Mouse (Mus musculus): ENCODE measurements around the gene BC048562. TPM values are rescaled to one million over a fixed set of nuclear protein-coding genes. Genes with fewer than 3 reads are reported as not detected.

The BC048562 gene
- polyA plus RNA-seq, 1 experiment, result not detected

DNA sequence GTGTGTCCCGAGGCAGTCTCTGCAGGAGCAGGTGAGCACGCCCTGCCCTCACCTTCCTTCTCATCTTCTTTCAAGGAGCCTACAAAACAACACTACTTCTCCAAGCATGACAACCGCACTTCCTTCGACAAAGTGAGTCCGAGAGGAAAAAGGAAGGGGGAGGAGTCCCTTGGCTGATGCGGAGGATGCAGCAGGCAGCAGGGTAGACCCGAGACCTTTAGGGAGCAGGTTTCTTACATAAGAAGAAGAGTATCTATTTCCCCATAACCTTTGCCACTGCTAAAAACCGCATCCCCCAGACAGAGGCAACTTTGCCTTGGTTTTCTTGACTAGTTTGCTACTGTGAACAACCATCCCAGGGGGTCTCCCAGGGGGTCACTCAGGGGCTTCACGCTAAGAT lies 8.8 kb downstream of the BC048562 start:
- H3K27ac ChIP-seq (ENCODE audit: insufficient read depth, low read length), result no peak overlapping the region
- H3K4me3 ChIP-seq (ENCODE audit: insufficient read depth, low read length), result no peak overlapping the region
- peaks cover 8% of the 10 kb centered on the region for H3K4me1 ChIP-seq (ENCODE audit: control insufficient read depth, insufficient read depth, low read length)
- TF ChIP-seq POLR2A (IDR thresholded peaks at IDR 0.05; ENCODE audit: extremely low read depth, insufficient read depth, low read length) (no peak), CTCF (IDR thresholded peaks at IDR 0.05; ENCODE audit: extremely low read depth, insufficient read depth, low read length) (no peak)

DNA sequence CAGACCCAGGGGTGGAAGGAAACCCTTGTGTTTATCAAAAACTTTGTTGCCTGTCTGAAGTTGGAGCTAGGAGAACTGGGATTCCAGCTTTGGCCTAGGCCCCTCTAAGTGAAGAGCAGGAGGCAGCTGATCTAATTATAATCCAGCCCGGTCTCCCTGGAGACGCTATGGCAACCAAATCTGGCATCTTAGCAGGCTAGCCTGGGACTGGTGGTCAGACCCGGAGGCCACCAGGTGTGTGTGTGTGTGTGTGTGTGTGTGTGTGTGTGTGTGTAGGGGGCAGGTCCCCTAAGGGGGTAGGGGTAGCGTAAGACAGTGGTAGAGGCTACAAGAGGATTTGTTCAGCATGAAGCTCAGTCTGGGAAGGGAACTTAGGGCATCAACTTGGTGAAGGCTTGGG lies 13.6 kb downstream of the BC048562 start:
- peaks cover 4% of the 10 kb centered on the region for H3K4me1 ChIP-seq (ENCODE audit: control insufficient read depth, insufficient read depth, low read length)
- TF ChIP-seq POLR2A (IDR thresholded peaks at IDR 0.05; ENCODE audit: extremely low read depth, insufficient read depth, low read length) (no peak), CTCF (IDR thresholded peaks at IDR 0.05; ENCODE audit: extremely low read depth, insufficient read depth, low read length) (no peak)
- H3K4me3 ChIP-seq (ENCODE audit: insufficient read depth, low read length), result peak overlapping the region; percentile 5; the same call in 1 of the 2 replicates
- H3K27ac ChIP-seq (ENCODE audit: insufficient read depth, low read length), result 0 out of 2 replicates have a peak overlapping the region, but pooled peaks have one; percentile 40

DNA sequence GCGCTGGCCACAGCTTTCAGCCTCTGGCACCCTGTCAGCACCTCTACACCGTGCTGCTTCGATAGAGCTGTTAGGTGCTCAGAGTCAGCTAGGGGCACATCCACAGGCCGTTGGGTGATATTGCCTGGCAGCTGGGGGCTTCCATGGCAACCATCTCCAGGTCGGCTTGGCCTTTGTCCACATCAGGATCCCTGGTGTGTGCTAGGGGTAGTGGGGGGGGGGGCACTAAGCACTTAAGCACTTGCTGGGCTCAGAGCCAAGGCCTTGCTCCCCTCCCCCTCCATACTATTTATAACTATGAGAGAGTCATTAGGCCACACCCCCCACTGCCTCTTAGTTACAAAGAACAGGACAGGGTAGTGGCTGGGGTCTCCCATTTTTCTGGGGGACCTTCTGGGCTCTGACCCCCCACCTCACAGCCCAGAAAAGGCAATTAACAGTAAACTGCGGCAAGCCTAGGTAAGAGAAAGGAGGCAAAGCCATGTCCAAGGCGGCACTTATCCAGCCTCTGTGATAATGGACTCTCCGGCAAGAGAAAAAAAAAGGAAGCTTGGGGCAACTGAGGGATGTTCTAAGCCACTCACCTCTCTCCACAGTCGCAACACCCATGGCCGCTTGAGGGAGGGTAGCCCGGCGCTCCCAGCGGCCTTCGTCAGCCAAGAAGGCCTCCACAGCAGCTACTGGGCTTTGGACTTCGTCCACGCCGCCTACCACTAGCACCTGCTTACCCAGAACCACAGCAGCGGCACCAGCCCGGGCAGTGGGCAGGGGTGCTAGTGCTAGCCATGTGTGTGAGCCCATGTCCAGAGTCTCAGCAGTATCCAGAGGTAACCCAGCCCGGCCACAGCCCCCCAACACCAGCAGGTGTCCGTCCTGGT lies 14.2 kb downstream of the BC048562 start:
- peaks cover 4% of the 10 kb centered on the region for H3K4me1 ChIP-seq (ENCODE audit: control insufficient read depth, insufficient read depth, low read length)
- H3K27ac ChIP-seq (ENCODE audit: insufficient read depth, low read length), result peak overlapping the region; percentile 40; the same call in 1 of the 2 replicates
- TF ChIP-seq POLR2A (IDR thresholded peaks at IDR 0.05; ENCODE audit: extremely low read depth, insufficient read depth, low read length) (no peak), CTCF (IDR thresholded peaks at IDR 0.05; ENCODE audit: extremely low read depth, insufficient read depth, low read length) (no peak)
- H3K4me3 ChIP-seq (ENCODE audit: insufficient read depth, low read length), result peak overlapping the region; percentile 5

- peak overlapping the region; percentile 40; the same call in 1 of the 2 replicates for H3K27ac ChIP-seq (ENCODE audit: insufficient read depth, low read length)
- peak overlapping the region; percentile 5; the same call in 1 of the 2 replicates for H3K4me3 ChIP-seq (ENCODE audit: insufficient read depth, low read length)
- H3K4me1 ChIP-seq (ENCODE audit: control insufficient read depth, insufficient read depth, low read length), result peaks cover 4% of the 10 kb centered on the region
- TF ChIP-seq CTCF (IDR thresholded peaks at IDR 0.05; ENCODE audit: extremely low read depth, insufficient read depth, low read length) (no peak), POLR2A (IDR thresholded peaks at IDR 0.05; ENCODE audit: extremely low read depth, insufficient read depth, low read length) (no peak)
These were observed 14.8 kb downstream of the BC048562 start for GRCm38 (mm10) chr9:108451170-108451493.

- no peak overlapping the region; the same call in 1 of the 2 replicates for H3K27ac ChIP-seq (ENCODE audit: insufficient read depth, low read length)
- H3K4me3 ChIP-seq (ENCODE audit: insufficient read depth, low read length), result peak overlapping the region; percentile 66
- no peak for TF ChIP-seq POLR2A (IDR thresholded peaks at IDR 0.05; ENCODE audit: extremely low read depth, insufficient read depth, low read length)
- no peak for TF ChIP-seq CTCF (IDR thresholded peaks at IDR 0.05; ENCODE audit: extremely low read depth, insufficient read depth, low read length)
- H3K4me1 ChIP-seq (ENCODE audit: control insufficient read depth, insufficient read depth, low read length), result peaks cover 4% of the 10 kb centered on the region
These were observed 15.4 kb downstream of the BC048562 start for GRCm38 (mm10) chr9:108451519-108452160.

- TF ChIP-seq CTCF (IDR thresholded peaks at IDR 0.05; ENCODE audit: extremely low read depth, insufficient read depth, low read length) (peak; percentile 60), POLR2A (IDR thresholded peaks at IDR 0.05; ENCODE audit: extremely low read depth, insufficient read depth, low read length) (no peak)
- peaks cover 4% of the 10 kb centered on the region for H3K4me1 ChIP-seq (ENCODE audit: control insufficient read depth, insufficient read depth, low read length)
- H3K27ac ChIP-seq (ENCODE audit: insufficient read depth, low read length), result peak overlapping the region; percentile 33; the same call in 1 of the 2 replicates
- H3K4me3 ChIP-seq (ENCODE audit: insufficient read depth, low read length), result peak overlapping the region; percentile 66
These were observed 16.1 kb downstream of the BC048562 start for GRCm38 (mm10) chr9:108452291-108452906.

DNA sequence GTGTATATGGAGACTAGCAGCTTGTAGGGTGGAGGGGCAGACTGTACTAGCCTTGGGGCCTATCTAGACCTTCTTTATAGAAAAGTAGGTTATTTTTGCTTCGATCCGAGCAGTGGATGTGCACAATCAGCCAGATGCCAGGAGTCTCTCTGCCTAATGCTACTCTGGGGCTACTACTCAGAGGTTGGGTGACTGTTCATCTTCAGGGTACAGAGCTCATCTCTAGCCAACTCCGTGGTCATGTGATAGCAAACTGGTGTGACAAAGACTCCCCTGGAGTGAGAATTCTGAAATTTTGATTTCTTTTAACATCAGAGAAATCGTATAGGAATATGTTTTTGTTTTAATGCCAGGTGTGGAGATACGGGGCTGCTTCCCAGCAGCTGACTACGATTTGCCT lies 16.6 kb downstream of the BC048562 start:
- Histone ChIP-seq H3K4me3 (ENCODE audit: insufficient read depth, low read length) (peak overlapping the region; percentile 66), H3K27ac (ENCODE audit: insufficient read depth, low read length) (no peak overlapping the region), H3K4me1 (ENCODE audit: control insufficient read depth, insufficient read depth, low read length) (peaks cover 4% of the 10 kb centered on the region)
- TF ChIP-seq POLR2A (IDR thresholded peaks at IDR 0.05; ENCODE audit: extremely low read depth, insufficient read depth, low read length) (no peak), CTCF (IDR thresholded peaks at IDR 0.05; ENCODE audit: extremely low read depth, insufficient read depth, low read length) (no peak)

- Histone ChIP-seq H3K27ac (ENCODE audit: insufficient read depth, low read length) (no peak overlapping the region), H3K4me1 (ENCODE audit: control insufficient read depth, insufficient read depth, low read length) (peaks cover 4% of the 10 kb centered on the region), H3K4me3 (ENCODE audit: insufficient read depth, low read length) (no peak overlapping the region)
- TF ChIP-seq POLR2A (IDR thresholded peaks at IDR 0.05; ENCODE audit: extremely low read depth, insufficient read depth, low read length) (no peak), CTCF (IDR thresholded peaks at IDR 0.05; ENCODE audit: extremely low read depth, insufficient read depth, low read length) (no peak)
These were observed 17.2 kb downstream of the BC048562 start for GRCm38 (mm10) chr9:108453458-108453857.

DNA sequence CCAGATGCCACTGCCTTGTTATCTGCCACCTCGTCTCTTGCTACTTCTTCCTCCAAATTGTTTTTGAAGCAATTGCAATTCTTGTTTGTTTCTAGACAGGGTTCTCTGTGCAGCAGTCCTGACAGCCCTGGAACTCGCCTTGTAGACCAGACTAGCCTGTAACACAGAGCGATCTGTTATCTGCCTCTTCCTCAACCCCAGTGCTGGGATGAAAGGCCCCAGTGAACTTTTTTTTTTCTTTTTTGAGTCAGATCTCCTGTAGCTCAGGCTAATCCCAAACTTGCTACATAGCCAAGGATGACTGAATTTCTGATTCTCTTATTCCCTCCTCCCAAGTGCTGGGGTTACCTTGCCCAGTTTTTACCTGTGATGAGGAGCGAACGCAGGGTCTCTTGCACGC lies 18.1 kb downstream of the BC048562 start:
- no peak for TF ChIP-seq POLR2A (IDR thresholded peaks at IDR 0.05; ENCODE audit: extremely low read depth, insufficient read depth, low read length)
- no peak for TF ChIP-seq CTCF (IDR thresholded peaks at IDR 0.05; ENCODE audit: extremely low read depth, insufficient read depth, low read length)
- peaks cover 3% of the 10 kb centered on the region for H3K4me1 ChIP-seq (ENCODE audit: control insufficient read depth, insufficient read depth, low read length)
- no peak overlapping the region for H3K27ac ChIP-seq (ENCODE audit: insufficient read depth, low read length)
- H3K4me3 ChIP-seq (ENCODE audit: insufficient read depth, low read length), result no peak overlapping the region
